Mouse (Mus musculus) cerebellum, postnatal 10 days (tissue): ENCODE measurements around the gene 0610010F05Rik.
A peak's percentile ranks its signal among the peaks of the same experiment; 100 is the strongest.

Experiments
- DNase-seq, 2 experiments: peaks; one replicate each; pipeline ENCODE4 v3.0.0; 2021; ENCODE audit warnings: mixed read lengths in 2 of 2

0610010F05Rik gene

GRCm38 (mm10) chr11:23557039-23557630 is 76.3 kb downstream of the 0610010F05Rik start:
- DNase-seq = peak in 1 of 2 experiments; percentile 4

GRCm38 (mm10) chr11:23537446-23537845 is 96.0 kb downstream of the 0610010F05Rik start:
- no peak for DNase-seq

- DNase-seq = peak; percentile 6 to 24
Observed at GRCm38 (mm10) chr11:23520473-23521205, 112.8 kb downstream of the 0610010F05Rik start, which contains the start of gene 1700093K21Rik. Gene 1700093K21Rik, minus strand, starts transcription at chr11:23521155.

GRCm38 (mm10) chr11:23518981-23519380 is 114.5 kb downstream of the 0610010F05Rik start:
- DNase-seq = no peak

- no peak for DNase-seq
Observed at GRCm38 (mm10) chr11:23515315-23515714, 118.1 kb downstream of the 0610010F05Rik start.
